Mouse (Mus musculus) E14TG2a.4 (cell line): ENCODE measurements around the gene Atp7b.

ENCODE experiments used
- CTCF ChIP-seq: conservative IDR thresholded peaks from 2 replicates; pipeline ENCODE4 v1.5.1; 2014; ENCODE audit warnings: low read length
- NANOG ChIP-seq: IDR thresholded peaks from 2 replicates; pipeline ENCODE4 v1.6.1; 2014; ENCODE audit warnings: borderline replicate concordance, low read length, mixed read lengths
- POU5F1 ChIP-seq: IDR thresholded peaks from 2 replicates; pipeline ENCODE4 v1.6.1; 2014; ENCODE audit warnings: low read length, borderline replicate concordance

DNA sequence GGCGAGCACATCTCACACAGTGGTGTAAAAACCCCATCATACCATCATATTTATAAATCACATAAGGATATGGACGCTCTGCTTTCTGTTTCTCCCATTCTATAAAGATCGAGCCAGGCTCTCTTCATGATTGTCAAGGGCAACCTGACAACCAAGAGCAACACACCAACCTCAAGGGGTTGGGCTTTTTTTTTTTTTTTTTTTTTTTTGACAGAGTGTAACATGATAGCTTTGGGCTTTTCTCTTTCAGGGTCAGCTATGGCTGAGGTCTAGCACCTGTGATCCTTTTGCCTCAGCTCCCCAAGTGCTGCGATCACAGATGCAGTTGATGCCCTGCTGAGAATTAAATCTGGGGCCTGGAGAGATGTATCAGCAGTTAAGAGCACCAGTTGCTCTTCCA is 46.9 kb upstream of the Atp7b start:
- TF ChIP-seq CTCF: no peak
- TF ChIP-seq NANOG: no peak
- no peak for TF ChIP-seq POU5F1
